Mouse (Mus musculus) kidney, postnatal 0 days (tissue): ENCODE data around the gene Ranbp1. TPM values are rescaled to one million over a fixed set of nuclear protein-coding genes. Genes with fewer than 3 reads are reported as not detected.

Source experiments
- ATAC-seq: fragments of 200-750 bp; cut with Nextera tagmentation; replicated peaks from 2 replicates; pipeline ENCODE4 v1.8.0; 2017; ENCODE audit warnings: low read depth, moderate number of reproducible peaks, moderate TSS enrichment, moderate library complexity; ENCODE audit not compliant: low FRiP score
- DNase-seq: peaks from one replicate; pipeline ENCODE4 v3.0.0-alpha.2; 2016; ENCODE audit warnings: low spot score
- H3K27ac ChIP-seq: fragments of 300-500 bp; sonication (generic); 2 replicates; pipeline ENCODE4 v1.5.1; 2014; ENCODE audit warnings: mild to moderate bottlenecking
- H3K27me3 ChIP-seq: fragments of 300-500 bp; sonication (generic); 2 replicates; pipeline ENCODE4 v1.6.1; 2014; ENCODE audit warnings: low read length, mixed read lengths; ENCODE audit not compliant: insufficient read depth
- H3K36me3 ChIP-seq: fragments of 300-500 bp; sonication (generic); 2 replicates; pipeline ENCODE4 v1.6.1; 2014; ENCODE audit warnings: low read length, mixed read lengths; ENCODE audit not compliant: insufficient read depth
- H3K4me1 ChIP-seq: fragments of 300-500 bp; sonication (generic); replicated peaks from 2 replicates; pipeline ENCODE4 v1.6.1; 2014; ENCODE audit warnings: antibody characterized with exemption, low read length, mixed read lengths; ENCODE audit not compliant: insufficient read depth
- H3K4me2 ChIP-seq: fragments of 300-500 bp; sonication (generic); 2 replicates; pipeline ENCODE4 v1.6.1; 2014; ENCODE audit warnings: mild to moderate bottlenecking, low read length, moderate library complexity, mixed read lengths
- H3K4me3 ChIP-seq: fragments of 300-500 bp; sonication (generic); replicated peaks from 2 replicates; pipeline ENCODE4 v1.5.1; 2014; ENCODE audit warnings: low read depth, low read length
- H3K9ac ChIP-seq: fragments of 300-500 bp; sonication (generic); 2 replicates; pipeline ENCODE4 v1.6.1; 2014; ENCODE audit warnings: low read depth, low read length
- H3K9me3 ChIP-seq: fragments of 300-500 bp; sonication (generic); replicated peaks from 2 replicates; pipeline ENCODE4 v1.6.1; 2016; ENCODE audit warnings: low read length, inconsistent platforms, mixed read lengths
- CTCF ChIP-seq: IDR thresholded peaks from 2 replicates; pipeline ENCODE4 v1.5.1; 2016; ENCODE audit warnings: antibody characterized with exemption, low read depth, mild to moderate bottlenecking, moderate library complexity
- WGBS: fragments of 180-500 bp; shearing (Covaris S2); extraction: QIAGEN DNeasy Blood & Tissue Kit; methylation state at CpG from one replicate; pipeline ENCODE4 v1.1.7; 2014; 5-methylcytosine and 5-hydroxymethylcytosine counted together
- polyA plus RNA-seq: library from polyadenylated mRNA; unstranded; fragments of >200 nt; fragmentation: Nextera tagmentation; extraction: Ambion mirVana; gene quantifications from 2 replicates; pipeline ENCODE4 v1.2.1, GENCODE M21; 2015

Gene Ranbp1
- polyA plus RNA-seq, 1 experiment from 2014 or later: 457 TPM

GRCm38 (mm10) chr16:18211417-18212171 is 36.9 kb downstream of the Ranbp1 start:
- no peaks in the 10 kb centered on the region for H3K9me3 ChIP-seq
- peak; percentile 99 for TF ChIP-seq CTCF
- no peak overlapping the region for H3K4me3 ChIP-seq
- H3K27me3 ChIP-seq: no peaks in the 10 kb centered on the region
- no peak overlapping the region for H3K4me2 ChIP-seq
- no peaks in the 10 kb centered on the region for H3K4me1 ChIP-seq
- H3K9ac ChIP-seq: no peak overlapping the region
- H3K36me3 ChIP-seq: no peaks in the 10 kb centered on the region
- no peak overlapping the region for H3K27ac ChIP-seq
- WGBS: 43% methylated on average over 10 of the region's 10 CpGs
- ATAC-seq: 0 out of 2 replicates have a peak, but pooled peaks have one; percentile 24
- DNase-seq: peak; percentile 90

GRCm38 (mm10) chr16:18210701-18211416 is 37.7 kb downstream of the Ranbp1 start:
- DNase-seq (peak; percentile 80), ATAC-seq (peak; percentile 22; the same call in 1 of the 2 replicates)
- no peak overlapping the region for H3K27ac ChIP-seq
- no peaks in the 10 kb centered on the region for H3K27me3 ChIP-seq
- H3K36me3 ChIP-seq: no peaks in the 10 kb centered on the region
- no peak overlapping the region for H3K4me3 ChIP-seq
- H3K4me1 ChIP-seq: no peaks in the 10 kb centered on the region
- no peak overlapping the region for H3K4me2 ChIP-seq
- no peak overlapping the region for H3K9ac ChIP-seq
- no peaks in the 10 kb centered on the region for H3K9me3 ChIP-seq
- peak; percentile 90 for TF ChIP-seq CTCF
- WGBS: 23% methylated on average over 8 of the region's 8 CpGs

- TF ChIP-seq CTCF: no peak
- Histone ChIP-seq H3K27ac (0 out of 2 replicates have a peak overlapping the region, but pooled peaks have one; percentile 13), H3K4me3 (no peak overlapping the region), H3K9ac (no peak overlapping the region; the same call in 1 of the 2 replicates), H3K36me3 (no peaks in the 10 kb centered on the region), H3K4me1 (peaks cover 5% of the 10 kb centered on the region; the same call in 1 of the 2 replicates), H3K9me3 (no peaks in the 10 kb centered on the region), H3K27me3 (no peaks in the 10 kb centered on the region), H3K4me2 (no peak overlapping the region)
- peak; percentile 85 for DNase-seq
- peak; percentile 77; the same call in 1 of the 2 replicates for ATAC-seq
- WGBS: 14% methylated on average over 7 of the region's 7 CpGs
These were observed 45.0 kb downstream of the Ranbp1 start for GRCm38 (mm10) chr16:18203430-18204091.

- peaks cover 5% of the 10 kb centered on the region; the same call in 1 of the 2 replicates for H3K4me1 ChIP-seq
- H3K4me3 ChIP-seq: no peak overlapping the region
- H3K27me3 ChIP-seq: no peaks in the 10 kb centered on the region
- TF ChIP-seq CTCF: no peak
- H3K27ac ChIP-seq: no peak overlapping the region
- H3K9ac ChIP-seq: no peak overlapping the region
- H3K4me2 ChIP-seq: no peak overlapping the region
- 94% methylated on average over 1 of the region's 1 CpGs for WGBS
- ATAC-seq (no peak), DNase-seq (no peak)
- H3K36me3 ChIP-seq: no peaks in the 10 kb centered on the region
- H3K9me3 ChIP-seq: no peaks in the 10 kb centered on the region
These were observed 46.5 kb downstream of the Ranbp1 start for GRCm38 (mm10) chr16:18202061-18202460.

GRCm38 (mm10) chr16:18201620-18202019 is 46.9 kb downstream of the Ranbp1 start:
- DNase-seq: no peak
- H3K9me3 ChIP-seq: no peaks in the 10 kb centered on the region

GRCm38 (mm10) chr16:18200062-18200461 is 48.5 kb downstream of the Ranbp1 start:
- no peak overlapping the region for H3K27ac ChIP-seq
- H3K4me1 ChIP-seq: peaks cover 5% of the 10 kb centered on the region; the same call in 1 of the 2 replicates
- TF ChIP-seq CTCF: no peak
- DNase-seq (no peak), ATAC-seq (no peak)
- no peaks in the 10 kb centered on the region for H3K36me3 ChIP-seq
- no peak overlapping the region for H3K4me3 ChIP-seq
- H3K9ac ChIP-seq: no peak overlapping the region
- H3K27me3 ChIP-seq: no peaks in the 10 kb centered on the region
- no peaks in the 10 kb centered on the region for H3K9me3 ChIP-seq
- no peak overlapping the region for H3K4me2 ChIP-seq
- WGBS: 46% methylated on average over 2 of the region's 2 CpGs

More at GRCm38 (mm10) chr16:18201620-18202019, 46.9 kb downstream of the Ranbp1 start:
- no peak for ATAC-seq
- Histone ChIP-seq H3K27me3 (no peaks in the 10 kb centered on the region), H3K36me3 (no peaks in the 10 kb centered on the region), H3K4me1 (peaks cover 5% of the 10 kb centered on the region; the same call in 1 of the 2 replicates), H3K9ac (no peak overlapping the region), H3K4me3 (no peak overlapping the region), H3K27ac (no peak overlapping the region), H3K4me2 (no peak overlapping the region)
- no peak for TF ChIP-seq CTCF
- WGBS: 50% methylated on average over 1 of the region's 1 CpGs
